Mouse (Mus musculus) embryonic fibroblast, embryonic 13.5 days (primary cell): ENCODE data around the gene Acta2. TPM values are rescaled to one million over a fixed set of nuclear protein-coding genes. Genes with fewer than 3 reads are reported as not detected.
A peak's percentile ranks its signal among the peaks of the same experiment; 100 is the strongest.
"Not testable (repeated sequence)": the region's sequence is repeated elsewhere in the genome, so short reads cannot be mapped to it uniquely, and the experiment has no call there.

ENCODE experiments used
- H3K27ac ChIP-seq: 2 replicates; pipeline ENCODE4 v1.5.1; 2012; ENCODE audit warnings: low read length, control low read depth, inconsistent platforms; ENCODE audit not compliant: insufficient read depth
- H3K4me1 ChIP-seq: 2 replicates; pipeline ENCODE4 v1.6.1; 2011; ENCODE audit warnings: low read length; ENCODE audit not compliant: control insufficient read depth, insufficient read depth
- H3K4me3 ChIP-seq: 2 replicates; pipeline ENCODE4 v1.5.1; 2011; ENCODE audit warnings: mild to moderate bottlenecking, control low read depth, low read length; ENCODE audit not compliant: insufficient read depth
- CTCF ChIP-seq: IDR thresholded peaks from 2 replicates; pipeline ENCODE4 v1.5.1; 2011; ENCODE audit warnings: mild to moderate bottlenecking, control low read depth, low read length, moderate library complexity, borderline replicate concordance; ENCODE audit not compliant: insufficient read depth
- POLR2A ChIP-seq: IDR thresholded peaks from 2 replicates; pipeline ENCODE4 v1.6.1; 2011; ENCODE audit warnings: low read depth, mild to moderate bottlenecking, control low read depth, low read length, moderate library complexity
- polyA plus RNA-seq: library from polyadenylated mRNA; stranded (reverse); fragments of >200 nt; gene quantifications from 2 replicates; pipeline ENCODE4 v1.2.4, GENCODE M21; 2011; ENCODE audit warnings: low read depth; ENCODE audit not compliant: missing spikeins, insufficient read length

Gene Acta2
- polyA plus RNA-seq, 1 experiment, result 5,580 TPM

DNA sequence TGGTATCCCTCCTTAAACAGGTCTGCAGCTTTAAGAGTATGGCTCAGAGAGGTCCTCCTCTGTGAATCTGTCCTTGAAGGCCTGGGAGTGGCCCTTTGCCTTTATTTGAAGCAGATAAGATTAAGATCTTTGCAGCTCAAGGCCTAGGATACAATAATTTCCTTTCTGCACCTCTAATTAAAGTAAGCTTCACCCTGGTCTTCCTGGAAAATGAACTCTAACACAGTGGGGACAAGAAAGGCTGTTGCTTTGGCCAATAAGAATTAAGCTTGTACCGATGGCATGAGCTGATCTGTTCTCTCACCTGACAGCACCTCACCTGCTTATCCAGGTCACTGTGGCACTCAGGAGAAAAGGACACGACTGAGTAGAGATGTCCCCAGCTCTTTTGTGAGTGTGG lies 44.5 kb downstream of the Acta2 start:
- TF ChIP-seq POLR2A (no peak), CTCF (no peak)
- H3K4me1 ChIP-seq, result peaks cover 11% of the 10 kb centered on the region
- no peak overlapping the region for H3K4me3 ChIP-seq
- H3K27ac ChIP-seq, result no peak overlapping the region

DNA sequence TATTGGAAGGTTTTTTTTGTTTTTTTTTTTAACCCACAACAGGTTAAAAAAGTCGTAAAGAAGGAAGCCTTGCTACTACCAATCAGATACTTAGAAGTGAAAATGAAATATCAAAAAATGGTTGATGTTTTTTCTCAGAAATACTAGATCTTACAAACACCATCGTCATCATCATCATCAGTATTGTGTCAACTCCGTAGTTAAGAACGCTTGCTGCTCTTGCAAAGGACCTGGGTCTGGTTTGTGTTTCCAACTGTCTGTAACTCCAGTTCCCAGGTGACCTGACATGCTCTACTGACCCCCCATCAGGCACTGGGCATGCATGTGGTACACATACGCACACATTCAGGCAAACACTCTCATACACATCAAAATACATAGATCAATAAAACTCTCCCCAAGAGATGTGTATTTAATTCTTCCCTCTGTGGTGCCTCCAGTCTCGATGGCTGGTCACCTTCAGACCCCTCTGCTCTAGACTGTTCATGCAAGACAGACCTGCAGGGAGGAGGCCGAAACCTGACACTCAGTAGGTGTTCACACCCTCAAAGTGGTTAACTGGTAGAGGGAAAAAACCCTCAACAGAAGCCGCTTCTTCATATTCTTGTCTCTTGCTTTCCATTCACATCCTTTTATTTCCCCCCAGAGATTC lies 45.3 kb downstream of the Acta2 start:
- peaks cover 11% of the 10 kb centered on the region for H3K4me1 ChIP-seq
- no peak overlapping the region for H3K27ac ChIP-seq
- no peak overlapping the region for H3K4me3 ChIP-seq
- TF ChIP-seq POLR2A, result no peak

DNA sequence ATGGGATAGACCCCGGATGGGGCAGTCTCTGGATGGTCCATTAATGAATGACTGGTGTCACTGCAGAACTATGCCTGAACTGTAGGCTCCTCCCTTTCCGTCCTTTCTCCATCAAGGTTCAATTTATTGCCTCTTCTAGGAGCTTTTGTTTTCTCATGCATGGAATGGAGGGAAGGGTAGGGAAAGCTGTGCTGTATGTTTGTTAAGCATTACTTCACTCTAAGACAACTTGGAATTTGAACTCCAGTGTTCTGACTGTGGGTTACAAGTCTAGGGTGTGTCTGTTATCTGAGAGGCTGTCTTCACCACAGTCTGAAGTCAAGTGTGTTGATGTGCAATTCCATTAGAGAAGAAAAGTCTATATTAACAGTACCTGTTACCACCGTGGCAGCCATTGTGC lies 46.4 kb downstream of the Acta2 start:
- TF ChIP-seq POLR2A (no peak), CTCF (no peak)
- Histone ChIP-seq H3K27ac (no peak overlapping the region), H3K4me3 (no peak overlapping the region), H3K4me1 (peaks cover 11% of the 10 kb centered on the region)

DNA sequence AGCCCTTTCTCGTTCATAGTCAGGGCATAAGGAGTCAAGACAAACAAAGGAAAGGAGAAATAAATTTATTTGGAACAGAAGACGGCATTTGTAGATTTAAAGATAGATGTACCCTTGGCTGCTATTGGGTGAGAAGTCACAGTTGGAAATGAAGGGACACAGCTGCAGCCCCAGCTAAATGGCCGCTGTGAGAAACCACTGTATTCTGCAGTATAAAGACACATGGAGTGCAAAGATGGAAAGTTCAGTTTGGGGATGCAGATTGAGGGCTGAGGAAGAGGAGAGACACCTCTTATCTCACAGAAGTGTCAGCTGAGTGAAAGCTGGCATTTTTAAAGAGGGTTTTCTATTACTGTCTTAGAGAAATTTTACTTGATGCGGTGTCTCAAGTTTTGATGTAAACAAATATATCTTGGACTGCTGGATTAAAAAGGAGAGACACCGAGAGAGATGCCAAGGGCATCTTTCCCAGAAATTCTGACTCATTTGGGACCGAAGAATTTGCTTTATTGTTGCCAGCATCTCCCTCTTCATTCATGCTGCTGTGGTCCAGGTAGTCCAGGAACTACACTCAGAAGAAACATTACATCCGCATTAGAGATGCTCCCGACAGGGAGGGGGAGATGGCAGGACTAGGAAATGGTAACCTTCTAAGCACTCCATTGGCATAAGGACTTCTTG lies 48.5 kb downstream of the Acta2 start:
- H3K27ac ChIP-seq, result no peak overlapping the region
- H3K4me1 ChIP-seq, result peaks cover 11% of the 10 kb centered on the region
- TF ChIP-seq POLR2A, result no peak
- no peak for TF ChIP-seq CTCF
- no peak overlapping the region for H3K4me3 ChIP-seq

DNA sequence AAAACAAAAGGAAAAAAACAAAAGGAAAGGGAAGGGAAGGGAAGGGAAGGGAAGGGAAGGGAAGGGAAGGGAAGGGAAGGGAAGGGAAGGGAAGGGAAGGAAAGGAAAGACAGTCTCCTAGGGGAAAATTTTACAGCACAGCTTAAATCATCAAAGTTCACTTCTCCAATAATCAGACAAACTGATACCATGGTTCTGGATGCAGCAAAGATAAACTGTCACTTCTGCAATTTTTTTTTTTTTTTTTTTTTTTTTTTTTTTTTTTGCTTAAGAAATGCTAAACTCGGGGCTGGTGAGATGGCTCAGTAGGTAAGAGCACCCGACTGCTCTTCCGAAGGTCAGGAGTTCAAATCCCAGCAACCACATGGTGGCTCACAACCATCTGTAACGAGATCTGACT lies 49.3 kb downstream of the Acta2 start:
- not testable (repeated sequence) for H3K4me3 ChIP-seq, H3K27ac ChIP-seq
- peaks cover 11% of the 10 kb centered on the region for H3K4me1 ChIP-seq

GRCm38 (mm10) chr19:34202668-34203067 lies 52.7 kb downstream of the Acta2 start:
- Histone ChIP-seq H3K27ac (no peak overlapping the region), H3K4me3 (no peak overlapping the region), H3K4me1 (peaks cover 16% of the 10 kb centered on the region)
- TF ChIP-seq POLR2A, result no peak
- TF ChIP-seq CTCF, result no peak

DNA sequence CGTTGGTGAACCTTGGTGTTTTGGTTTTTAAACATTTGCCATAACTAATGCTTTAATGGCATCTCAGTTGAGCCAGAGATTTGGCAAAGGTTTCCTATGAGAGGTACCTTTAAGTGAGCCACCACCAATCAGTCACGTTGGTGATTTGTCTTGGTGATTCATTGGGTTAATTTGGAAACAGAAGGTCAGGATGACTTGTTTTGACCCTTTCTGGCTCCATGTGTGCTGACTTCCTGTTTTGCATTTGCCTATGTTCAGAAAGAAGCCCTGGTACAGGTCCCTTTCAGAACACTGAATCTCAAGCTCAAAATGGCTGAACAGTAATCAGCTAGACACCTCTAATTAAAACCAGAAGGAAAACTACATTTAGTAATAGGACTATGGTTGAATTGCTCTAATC lies 55.9 kb downstream of the Acta2 start:
- H3K27ac ChIP-seq, result peak overlapping the region; percentile 86
- no peak overlapping the region for H3K4me3 ChIP-seq
- TF ChIP-seq POLR2A, result no peak
- TF ChIP-seq CTCF, result no peak

DNA sequence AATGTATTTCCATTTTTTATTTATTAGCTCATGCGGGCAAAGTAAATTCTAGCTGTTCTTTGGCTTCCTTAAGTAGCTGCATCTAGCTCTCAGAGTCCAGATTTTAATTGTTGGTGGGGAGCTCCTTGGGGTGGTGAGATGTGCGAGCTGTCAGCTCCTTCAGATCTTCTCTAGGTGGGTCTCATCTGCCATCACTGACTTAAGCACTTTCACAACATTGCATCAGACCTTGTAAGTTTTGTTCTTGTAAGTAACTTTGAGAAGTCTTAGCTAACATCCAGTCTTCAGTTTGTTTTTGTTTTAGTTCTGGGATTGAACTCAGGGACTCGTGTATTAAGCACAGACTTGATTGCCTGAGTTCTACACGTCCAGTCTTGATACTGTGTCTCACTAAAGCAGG lies 56.5 kb downstream of the Acta2 start:
- H3K4me3 ChIP-seq, result no peak overlapping the region
- H3K4me1 ChIP-seq, result peaks cover 14% of the 10 kb centered on the region
- TF ChIP-seq CTCF (no peak), POLR2A (no peak)
- H3K27ac ChIP-seq, result peak overlapping the region; percentile 86

More for the DNA sequence above, 55.9 kb downstream of the Acta2 start:
- peaks cover 14% of the 10 kb centered on the region for H3K4me1 ChIP-seq

DNA sequence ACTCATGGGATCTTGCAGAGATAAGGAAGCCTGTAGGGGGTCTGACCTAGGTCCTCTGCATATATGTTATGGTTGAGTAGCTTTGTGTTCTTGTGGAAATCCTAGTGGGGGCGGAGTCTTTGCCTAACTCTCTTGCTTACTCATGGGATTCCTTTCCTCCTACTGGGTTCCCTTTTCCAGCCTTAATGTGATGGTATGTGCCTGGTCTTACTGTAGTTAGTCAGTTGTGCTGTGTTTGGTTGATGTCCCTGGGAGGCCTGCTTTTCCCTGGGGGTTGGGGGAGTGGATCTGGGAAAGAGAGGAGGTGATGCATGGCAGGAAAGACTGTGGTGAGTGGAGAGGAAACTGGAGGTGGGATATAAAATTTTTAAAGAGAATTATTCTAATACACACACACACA lies 57.3 kb downstream of the Acta2 start:
- Histone ChIP-seq H3K27ac (peak overlapping the region; percentile 86), H3K4me3 (no peak overlapping the region), H3K4me1 (peaks cover 14% of the 10 kb centered on the region)
- TF ChIP-seq POLR2A (0 out of 2 replicates have a peak, but pooled peaks have one; percentile 18), CTCF (no peak)

DNA sequence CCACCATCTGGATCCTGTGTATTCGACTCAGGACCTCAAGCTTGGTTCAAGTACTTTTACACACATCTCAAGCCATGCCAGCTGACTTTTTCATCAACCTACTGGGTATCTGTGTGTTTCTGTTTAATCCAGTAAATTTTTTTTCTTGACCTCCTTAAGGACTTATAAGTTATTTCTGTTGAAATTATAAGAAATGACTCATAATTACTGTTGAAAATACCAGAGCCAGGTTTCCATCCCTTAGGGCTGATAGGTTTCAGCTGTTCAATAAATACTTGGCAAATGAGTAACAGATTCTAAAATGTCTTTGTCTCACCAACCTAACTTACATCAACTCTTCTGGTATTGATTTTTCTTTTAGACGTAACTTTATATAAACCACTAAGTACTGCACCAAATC lies 60.4 kb downstream of the Acta2 start:
- peak overlapping the region; percentile 99 for H3K27ac ChIP-seq
- no peak overlapping the region for H3K4me3 ChIP-seq
- TF ChIP-seq POLR2A (no peak), CTCF (no peak)
- H3K4me1 ChIP-seq, result peaks cover 14% of the 10 kb centered on the region

DNA sequence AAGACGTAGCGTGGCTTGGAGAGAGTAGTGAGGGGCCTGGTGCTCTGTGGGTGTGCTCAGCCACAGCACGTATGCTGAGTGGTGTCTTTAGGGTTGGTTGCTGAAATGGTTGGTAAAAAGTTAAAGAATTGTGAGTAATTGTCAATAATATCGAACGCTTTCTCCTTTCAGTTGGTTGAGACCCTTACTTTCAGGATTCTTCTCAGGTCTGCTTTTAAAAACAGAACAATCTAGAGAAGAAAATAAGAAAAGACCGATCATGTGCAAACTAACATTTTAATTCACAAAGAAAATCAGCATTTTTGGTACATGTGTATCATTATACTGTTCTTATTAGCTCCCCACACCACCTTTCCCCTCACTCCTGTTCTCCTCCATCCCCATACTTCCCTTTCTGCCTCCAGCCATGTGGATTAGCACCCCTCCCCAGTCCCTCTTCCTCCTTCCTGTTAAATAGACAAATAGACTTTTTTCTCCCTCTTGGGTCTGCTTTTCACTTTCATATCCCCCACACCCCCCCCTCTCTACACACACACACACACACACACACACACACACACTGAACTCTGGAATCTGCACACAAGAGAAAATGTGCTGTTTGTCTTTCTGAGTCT lies 61.2 kb downstream of the Acta2 start:
- Histone ChIP-seq H3K4me1 (peaks cover 14% of the 10 kb centered on the region), H3K4me3 (peak overlapping the region; percentile 85), H3K27ac (peak overlapping the region; percentile 99)
- TF ChIP-seq CTCF (no peak), POLR2A (no peak)
